Mouse (Mus musculus): ENCODE measurements around the gene Rlbp1.

Rlbp1 gene

DNA sequence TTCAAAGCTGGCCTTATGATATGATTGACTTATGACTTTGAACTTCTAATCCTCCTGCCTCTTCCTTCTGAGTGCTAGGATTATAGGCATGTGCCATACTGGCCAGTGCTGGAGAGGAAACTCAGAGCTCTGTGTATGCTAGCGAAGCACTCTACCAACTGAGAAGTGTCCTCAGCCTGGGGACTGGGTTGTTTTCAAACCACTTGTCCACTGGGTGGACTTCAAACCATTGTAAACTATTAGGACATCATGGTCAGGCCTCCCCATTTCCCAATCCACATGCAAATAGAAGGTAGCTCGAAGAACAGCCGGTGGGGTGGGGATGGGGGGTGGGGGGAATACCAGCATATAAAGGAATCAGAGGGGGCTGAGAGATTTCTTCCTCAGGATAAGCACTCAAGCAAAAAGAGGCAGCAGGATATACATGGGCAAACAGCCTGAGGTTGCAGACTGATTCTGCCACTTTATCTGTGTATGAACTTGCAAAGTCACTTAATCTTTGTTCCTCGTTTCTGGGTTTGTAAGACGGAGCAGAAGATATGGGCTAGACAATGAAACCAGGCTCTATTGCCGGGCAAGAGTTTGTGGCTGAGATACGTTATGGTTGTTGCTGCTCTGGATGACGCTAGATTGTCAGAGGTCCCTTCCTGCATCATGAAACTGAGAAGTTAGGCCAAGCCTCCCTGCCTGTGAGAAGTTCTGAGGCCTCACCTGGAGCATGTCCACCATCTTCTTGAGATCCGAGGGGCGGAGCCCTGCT is 10.2 kb downstream of the Rlbp1 start:
- no peak for DNase-seq (ENCODE audit: low spot score)

DNA sequence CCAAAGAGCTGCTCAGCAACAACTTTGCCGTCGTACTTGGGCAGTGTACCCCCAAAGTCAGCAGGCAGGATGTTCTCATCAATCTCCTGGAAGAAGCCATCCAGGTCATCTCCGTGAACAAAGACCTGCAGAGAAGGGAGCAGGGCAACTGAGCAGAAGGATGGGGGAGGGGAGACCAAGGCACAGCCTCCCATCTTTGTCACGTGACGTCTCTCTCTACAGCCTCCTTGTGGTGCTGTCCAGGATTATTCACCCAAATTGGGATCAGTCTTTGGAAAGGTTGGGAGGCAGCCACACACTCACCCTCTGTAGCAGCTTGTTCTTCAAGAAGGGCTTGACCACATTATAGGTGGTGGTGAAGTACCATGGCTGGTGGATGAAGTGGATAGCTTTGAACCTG is 11.3 kb downstream of the Rlbp1 start:
- no peak for DNase-seq (ENCODE audit: low spot score)

DNA sequence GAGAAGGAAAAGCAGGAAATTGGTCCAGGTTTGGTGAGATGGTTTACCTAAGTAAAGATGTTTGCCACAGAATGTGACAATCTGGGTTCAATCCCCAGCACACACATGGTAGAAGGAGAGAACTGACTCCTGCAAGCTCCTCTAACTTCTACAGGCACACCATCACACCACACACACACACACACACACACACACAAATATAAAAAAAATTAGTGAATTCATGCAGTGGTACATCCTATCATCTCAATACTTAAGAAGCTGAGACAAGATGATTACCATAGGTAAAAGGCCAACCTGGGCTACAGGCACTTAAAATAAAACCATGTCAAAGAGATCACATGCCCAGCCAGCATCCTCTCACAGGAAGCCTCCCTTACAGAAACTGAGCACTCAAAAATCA is 12.8 kb downstream of the Rlbp1 start:
- no peak for DNase-seq (ENCODE audit: low spot score)

DNA sequence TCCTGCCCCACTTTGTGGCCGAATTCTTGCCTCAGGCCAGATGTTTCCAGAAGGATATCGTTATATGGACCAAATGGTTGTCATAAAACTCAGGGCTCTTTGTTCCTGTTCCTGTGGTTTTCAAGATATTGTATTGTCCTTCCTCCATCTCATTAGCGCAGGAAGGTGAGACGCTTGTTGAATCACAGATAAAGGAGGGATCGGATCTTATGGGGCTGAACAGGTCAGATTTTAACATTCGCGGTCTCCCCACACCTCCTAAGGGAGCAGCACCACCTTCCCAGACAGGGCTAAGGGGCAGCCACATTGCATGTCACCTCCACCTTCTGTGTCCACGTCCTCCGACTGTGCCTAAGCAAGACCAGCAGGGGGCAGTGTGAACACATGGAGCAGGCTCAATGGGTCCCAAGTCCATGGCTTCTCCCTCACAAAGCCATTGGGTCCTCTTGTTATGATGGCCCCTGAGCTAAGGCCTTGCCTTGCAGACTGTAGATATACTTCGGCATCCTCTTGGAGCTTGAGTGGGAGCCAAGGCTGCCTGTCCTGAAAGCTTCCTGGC is 15.4 kb downstream of the Rlbp1 start:
- peak; percentile 59 for DNase-seq (ENCODE audit: low spot score)

DNA sequence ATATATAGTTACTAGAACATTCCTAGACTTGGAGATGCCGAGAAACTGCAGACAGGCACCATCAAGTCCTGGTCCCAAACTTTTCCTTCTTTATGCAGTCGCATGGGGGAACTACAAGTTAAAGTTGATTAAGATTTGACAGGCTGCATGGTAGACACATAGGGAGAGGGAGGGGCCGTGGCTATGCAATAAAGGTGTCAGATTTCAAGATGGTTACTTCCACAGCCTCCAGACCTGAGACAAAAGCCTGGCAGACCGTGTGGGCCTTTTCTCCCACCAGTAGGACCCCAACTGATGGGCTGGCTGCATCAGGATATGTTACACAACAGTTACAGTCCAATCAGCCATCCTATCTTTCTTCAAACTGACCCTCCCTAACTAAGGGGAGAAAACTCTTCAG is 17.4 kb downstream of the Rlbp1 start:
- no peak for DNase-seq (ENCODE audit: low spot score)

DNA sequence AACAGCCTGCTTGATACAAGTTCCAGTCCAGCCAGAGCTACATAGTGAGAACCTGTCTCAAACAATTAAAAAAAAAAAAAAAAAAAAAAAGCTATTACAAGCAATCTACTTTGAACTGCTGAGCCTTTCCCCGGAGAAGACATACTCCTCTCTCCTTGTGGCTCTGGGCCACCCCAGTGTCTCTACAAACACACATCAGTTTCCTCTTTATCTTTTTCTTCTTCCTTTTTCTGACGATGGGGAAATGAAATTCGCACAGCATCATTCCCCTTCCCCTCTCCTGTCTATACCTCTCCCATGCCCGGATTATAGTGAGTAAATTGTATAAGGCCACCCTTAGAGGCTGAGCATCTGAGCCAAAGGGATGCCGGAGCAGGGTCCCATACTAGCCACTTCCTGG is 18.2 kb downstream of the Rlbp1 start:
- no peak for DNase-seq (ENCODE audit: low spot score)

DNA sequence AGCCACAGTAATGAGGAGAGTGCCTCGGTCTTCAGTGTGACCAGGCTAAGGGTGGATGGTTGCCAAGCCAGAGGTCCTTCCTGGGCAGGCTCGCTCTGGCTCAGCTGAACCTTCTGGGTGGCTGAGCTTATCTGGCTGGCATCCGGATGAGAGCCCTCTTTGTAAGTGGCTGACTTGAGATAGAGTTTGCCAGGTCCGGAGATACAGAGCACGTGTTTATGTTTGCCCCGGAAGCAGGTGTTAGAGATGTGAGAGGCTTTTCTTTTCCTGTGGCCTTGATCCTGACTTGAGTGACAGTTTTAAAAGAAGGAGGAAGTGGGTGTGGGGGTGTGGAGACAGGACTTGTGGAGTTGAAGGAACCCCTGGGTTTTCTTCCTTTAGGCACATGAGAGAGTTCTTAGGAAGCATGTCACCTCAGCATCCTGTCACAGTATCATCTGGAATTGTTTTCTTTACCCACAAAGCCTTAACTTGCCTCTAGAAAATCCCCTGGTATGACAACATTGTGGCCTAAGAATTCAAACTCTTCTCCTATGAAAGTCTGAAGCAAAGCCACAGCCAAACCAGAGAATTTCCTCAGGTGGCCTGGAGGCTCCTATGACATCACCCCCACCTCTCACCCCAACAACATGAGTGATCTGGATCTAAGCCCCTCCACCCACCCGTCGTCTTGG is 23.3 kb downstream of the Rlbp1 start:
- DNase-seq (ENCODE audit: low spot score): no peak

DNA sequence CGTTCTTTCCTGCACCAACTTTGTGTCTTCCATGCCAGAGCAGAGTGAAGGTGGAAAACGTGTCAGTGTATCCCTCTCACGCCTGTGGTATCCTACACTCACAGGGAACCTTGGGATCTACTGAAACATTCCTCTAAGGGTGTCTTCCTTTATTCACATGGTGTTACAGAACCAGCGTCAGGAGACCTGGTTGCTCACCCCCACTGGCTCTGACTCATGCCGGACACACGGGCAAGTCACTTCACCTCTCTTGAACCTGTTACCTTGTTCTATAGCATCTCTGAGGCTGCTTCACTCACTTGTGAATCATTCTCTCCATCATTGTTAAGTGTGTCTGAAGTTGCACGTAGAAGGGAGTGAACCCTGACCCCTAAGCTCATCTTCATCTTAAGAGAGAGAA is 24.0 kb downstream of the Rlbp1 start:
- DNase-seq (ENCODE audit: low spot score): no peak

DNA sequence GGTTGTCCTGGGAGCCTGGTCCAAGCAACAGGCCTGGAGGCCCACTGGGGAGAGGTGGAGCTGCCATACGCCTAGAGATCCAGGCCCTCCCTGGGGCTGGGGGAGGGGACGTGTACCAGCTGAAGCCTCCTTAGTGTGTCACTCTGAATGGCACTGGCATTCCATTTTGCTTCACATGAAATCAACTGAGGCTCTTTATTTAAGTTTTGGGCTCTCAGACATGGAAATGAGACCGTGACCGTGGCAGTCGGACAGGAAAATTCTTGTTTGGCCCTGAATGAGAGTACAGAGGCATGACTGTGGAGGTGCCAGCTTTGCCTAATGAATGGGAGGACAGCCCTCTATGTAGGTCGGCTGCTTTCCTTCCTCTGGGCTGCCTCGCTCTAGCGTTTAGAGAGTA is 24.6 kb downstream of the Rlbp1 start:
- DNase-seq (ENCODE audit: low spot score): no peak

DNA sequence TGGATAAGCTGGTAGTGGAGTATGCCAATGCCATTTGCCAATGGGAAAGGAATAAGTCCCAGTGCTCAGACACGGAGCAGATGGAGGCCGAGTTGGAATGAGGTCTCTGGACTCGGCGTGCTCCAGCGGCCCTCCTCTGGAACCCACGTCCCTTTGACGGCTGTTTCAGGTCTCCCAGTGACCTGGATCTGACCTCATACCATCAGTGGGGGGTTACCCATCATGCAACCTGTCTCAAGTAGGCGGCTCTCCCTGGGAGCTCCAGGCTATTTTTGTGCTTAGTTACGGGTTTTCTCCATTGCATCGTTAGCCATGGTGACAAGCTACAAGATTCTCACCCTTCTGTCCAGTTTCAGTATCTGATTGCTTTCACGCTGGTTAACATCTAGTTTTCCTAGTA is 26.8 kb downstream of the Rlbp1 start:
- no peak for DNase-seq (ENCODE audit: low spot score)

DNA sequence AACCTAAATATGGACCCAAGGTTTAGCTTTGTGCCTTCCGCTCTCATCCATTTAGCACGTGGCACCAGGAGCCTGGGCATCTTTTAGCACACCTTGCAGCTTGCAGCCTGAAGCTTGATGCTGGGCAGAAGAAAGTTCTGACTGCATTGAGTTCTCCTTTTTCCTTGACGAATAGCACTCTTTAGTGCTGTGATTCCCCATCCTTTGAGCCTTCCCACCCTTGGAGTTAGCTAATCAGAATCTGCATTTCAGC is 27.7 kb downstream of the Rlbp1 start:
- no peak for DNase-seq (ENCODE audit: low spot score)

DNA sequence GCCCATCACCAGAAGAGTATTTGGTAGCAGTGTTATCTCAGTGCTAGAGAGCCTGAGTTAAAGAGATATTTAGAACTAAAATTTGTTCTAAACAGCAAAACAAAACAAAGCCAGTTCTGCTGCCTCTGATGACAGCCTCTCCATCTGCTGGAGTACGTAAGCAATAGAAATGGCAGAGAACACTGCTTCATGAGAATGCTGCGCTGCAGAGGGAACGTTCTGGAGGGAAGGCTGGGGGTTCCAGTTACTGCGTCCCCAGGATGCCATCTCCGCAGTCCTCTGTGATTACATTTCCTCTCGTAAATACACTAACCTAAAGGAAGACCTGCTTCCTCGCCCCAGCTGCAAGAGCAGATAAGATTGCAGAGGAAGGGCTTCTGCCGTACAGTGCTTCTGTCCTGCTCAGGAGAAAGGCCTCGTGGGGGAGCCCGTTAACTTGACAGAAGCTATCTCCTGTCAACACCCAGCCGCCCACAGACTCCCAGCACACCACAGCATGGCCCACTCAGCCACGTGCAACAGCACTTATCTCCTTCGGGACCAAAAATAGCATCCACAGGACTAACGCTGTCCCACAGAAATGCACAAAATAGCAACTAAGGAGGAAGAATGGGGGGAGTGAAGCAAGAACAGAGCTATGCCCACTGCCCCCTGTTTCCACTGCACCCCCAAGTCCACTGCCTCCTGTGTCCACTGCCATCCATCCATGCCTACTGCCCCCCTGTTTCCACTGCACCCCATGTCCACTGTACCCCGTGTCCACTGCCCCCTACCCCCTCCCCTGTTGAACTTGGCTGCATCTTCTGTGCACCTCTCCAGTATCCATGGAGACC is 28.3 kb downstream of the Rlbp1 start:
- no peak for DNase-seq (ENCODE audit: low spot score)

DNA sequence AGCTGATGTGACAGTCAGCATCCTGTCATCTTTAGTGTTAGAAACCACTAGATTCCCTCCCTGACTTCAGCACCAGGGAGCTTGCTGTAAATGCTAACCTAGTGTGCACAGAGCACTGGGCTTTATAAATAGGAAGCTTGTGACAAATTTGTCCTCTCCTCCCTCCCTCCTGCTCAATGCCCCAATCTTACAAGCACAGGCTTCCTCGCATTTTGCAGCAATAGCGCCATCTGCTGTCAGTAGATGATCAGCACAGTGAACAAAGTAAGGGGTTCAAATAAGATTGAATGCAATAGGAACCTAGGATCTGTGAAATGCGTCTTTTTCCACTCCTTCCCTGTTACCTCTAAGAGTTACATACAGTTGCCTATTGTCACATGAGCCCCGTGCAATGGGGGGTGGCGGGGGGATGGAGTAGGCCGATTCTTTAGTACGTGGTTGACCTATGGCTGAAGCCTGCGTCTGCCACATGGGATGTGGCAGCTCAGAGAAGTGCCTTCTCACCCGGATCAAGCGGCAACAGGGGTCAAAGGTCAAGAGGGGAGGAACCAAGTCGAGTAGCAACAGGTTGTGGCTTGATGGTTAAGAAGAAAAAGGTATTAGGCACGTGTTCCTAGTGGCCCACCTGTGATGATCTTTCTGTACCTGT is 37.0 kb downstream of the Rlbp1 start:
- peak; percentile 25 for DNase-seq (ENCODE audit: low spot score)

DNA sequence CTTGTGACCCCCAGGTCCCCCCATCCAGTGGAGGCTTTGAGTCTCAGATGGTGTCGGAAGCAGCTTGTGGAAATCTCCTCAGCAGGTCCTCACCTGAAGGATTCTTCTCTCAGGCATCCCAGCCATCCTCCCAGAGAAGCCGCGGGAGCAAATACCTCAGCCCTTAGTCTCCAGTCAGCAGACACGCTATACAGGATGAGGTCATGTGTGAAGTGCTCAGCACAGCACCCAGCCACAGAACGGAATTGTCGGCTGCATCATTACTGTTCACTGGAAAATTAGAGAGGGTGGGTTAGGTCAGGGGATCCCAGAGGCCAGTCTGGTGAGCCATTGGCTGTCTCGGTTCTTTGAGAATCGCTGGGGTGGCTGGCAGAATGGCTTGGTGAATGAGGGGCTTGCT is 38.0 kb downstream of the Rlbp1 start:
- no peak for DNase-seq (ENCODE audit: low spot score)

DNA sequence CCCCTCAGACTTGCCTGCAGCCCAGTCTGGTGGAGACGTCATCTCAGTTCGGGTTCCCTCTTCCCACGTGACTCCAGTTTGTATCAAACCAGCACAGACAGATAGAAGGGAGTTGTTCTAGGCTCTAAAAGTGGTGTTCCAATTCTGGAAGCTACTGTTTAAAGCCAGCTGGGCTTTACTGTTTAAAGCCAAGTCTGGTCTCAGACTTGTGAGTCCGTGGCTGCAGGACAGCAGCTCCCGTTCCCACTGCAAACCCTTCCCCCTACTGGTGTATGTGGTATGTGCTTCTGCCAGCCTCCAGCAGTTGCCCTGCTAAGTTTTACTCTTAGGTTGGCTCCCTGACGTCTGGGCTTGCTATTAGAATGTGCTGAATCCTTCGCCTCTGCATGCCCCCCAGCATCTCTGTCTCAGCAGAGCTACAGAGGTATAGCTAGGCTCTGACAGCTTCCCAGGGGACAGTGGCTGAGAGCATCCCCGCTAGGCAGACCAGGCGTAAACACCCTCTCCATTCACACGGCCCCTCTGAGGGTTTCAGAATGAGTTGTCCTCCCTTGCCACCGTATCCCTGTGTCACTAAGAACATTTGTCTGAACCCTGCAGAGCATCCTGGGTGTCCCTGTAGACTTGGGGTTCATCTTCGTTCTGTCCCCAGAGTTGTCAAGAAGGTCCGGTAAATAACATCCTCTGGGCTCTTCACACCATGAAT is 39.6 kb downstream of the Rlbp1 start:
- DNase-seq (ENCODE audit: low spot score): no peak

DNA sequence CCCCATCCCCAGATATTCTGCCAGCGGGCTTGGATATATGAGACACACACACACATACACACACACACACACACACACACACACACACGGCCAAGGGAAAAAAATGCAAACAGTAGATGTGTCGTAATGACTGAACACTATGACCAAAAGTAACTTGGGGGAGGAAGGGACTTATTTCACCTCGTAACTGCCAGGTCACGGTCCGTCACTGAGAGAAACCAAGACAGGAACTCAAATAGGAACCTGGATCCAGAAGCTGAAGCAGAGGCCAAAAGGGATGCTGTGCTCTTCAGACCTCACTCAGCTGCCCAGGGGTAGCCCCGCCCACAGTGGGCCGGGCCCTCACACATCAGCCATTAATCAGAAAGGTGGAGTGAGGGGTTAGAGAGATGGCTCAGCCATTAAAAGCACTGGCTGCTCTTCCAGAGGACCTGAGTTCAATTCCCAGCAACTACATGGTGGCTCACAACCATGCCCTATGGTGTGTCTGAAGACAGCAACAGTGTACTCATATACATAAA is 40.2 kb downstream of the Rlbp1 start:
- DNase-seq (ENCODE audit: low spot score): no peak

DNA sequence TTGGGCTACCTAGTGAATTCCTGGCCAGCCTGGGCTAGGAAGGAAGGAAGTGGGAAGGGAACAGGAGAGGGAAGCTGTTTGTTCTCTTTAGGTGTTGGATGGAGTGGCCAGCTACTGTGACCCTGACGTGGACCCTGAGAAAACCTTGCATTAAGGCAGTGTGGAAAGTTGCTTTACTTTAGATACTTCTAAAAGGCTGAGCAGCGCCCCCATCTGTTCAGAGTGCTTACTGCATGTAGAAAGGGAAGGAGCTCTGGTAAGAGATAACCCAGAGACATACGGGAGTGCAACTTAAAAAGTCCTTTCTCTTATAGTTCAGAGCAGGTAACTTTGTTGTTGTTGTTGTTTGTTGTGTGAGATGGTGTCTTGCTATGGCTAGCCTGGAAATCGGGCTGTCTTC is 40.9 kb downstream of the Rlbp1 start:
- peak; percentile 28 for DNase-seq (ENCODE audit: low spot score)

DNA sequence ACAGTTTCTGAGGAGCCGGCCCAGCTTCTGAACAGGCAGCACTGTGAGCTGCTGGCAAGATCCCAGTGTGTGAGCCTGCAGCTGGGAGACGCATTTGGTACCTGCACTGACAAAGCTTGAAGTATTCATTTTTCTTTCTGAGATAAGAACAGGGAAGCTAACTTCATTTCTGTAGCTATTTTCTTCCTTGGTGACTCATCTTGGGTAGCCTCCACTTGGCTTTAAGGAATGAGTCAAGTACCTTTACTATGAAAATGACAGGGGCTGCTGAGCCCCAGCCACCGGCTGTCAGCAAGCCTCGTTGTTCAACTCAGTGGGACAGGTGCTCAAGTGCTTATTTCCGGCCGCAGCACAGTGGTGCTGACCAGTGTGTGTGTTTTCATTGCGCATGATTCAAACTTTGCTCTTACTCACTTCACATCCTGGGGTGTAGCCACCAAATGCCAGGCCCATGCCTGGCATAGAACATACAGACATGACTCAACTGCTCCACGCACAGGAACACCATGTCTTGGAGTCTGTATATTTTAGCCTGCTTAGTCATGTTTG is 50.4 kb downstream of the Rlbp1 start:
- no peak for DNase-seq (ENCODE audit: low spot score)

DNA sequence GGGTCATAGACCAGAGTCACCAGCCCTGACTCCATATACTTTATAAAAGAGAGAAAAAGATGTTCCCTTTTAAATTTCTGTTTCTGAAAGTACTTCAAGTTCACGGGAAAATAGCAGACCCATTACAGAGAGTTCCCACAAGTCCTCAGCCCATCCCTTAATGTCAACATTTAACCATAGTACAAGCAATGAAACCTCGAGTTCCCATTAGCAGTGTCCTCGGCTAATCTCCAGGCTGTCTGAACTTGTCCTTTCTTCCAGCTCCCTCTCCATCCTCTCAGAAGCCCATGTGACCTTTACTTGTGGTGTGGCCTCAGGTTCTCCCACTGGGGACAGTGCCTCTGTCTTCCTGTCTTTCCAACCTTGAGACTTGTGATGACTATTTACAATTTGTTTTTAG is 53.4 kb downstream of the Rlbp1 start:
- no peak for DNase-seq (ENCODE audit: low spot score)

DNA sequence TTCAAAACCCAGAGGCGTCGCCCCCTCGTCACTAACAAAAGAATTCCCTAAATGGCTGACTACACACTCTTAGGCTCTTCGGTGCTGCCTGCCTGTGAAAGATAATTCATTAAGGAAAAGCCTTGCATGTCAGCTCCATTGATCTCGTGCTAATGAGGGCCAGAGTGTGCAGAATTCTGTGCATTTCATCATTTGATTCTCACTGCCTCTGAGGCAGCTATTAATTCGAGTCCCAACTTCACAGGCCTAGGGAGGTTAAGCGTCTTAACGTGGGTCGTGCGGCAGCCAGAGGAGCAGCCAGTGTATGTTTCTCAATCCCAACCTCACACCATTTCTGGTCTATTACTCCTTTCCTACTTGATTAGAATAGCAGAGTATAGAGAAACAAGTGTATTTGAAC is 55.7 kb downstream of the Rlbp1 start:
- no peak for DNase-seq (ENCODE audit: low spot score)

DNA sequence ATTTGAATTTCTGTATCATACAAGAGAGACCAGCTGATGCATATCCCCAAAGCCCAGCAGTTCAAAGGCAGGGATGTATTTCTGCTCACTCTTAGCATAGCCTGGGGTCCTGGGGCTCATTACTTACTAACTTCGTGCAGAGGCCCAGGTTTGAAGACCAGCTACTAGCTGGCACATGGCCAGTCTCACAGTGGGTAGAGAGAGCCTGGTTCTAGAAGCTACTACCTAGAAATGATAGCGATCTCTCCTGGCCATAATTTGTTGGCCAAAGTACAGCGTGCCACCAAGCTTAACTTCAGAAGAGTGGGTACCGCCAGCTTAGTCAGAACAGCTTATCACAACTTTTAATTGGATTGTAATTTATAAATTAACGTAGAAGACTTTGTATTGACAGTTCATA is 58.1 kb downstream of the Rlbp1 start:
- no peak for DNase-seq (ENCODE audit: low spot score)

Measured in spleen, adult 12 weeks (tissue).